Mouse (Mus musculus): ENCODE measurements around the gene Kmt5b. TPM values are rescaled to one million over a fixed set of nuclear protein-coding genes. Genes with fewer than 3 reads are reported as not detected.

The Kmt5b gene
- polyA plus RNA-seq (2015; fragmentation: Nextera tagmentation; extraction: Ambion mirVana): 9.7 and 11.8 TPM in 2 replicates

DNA sequence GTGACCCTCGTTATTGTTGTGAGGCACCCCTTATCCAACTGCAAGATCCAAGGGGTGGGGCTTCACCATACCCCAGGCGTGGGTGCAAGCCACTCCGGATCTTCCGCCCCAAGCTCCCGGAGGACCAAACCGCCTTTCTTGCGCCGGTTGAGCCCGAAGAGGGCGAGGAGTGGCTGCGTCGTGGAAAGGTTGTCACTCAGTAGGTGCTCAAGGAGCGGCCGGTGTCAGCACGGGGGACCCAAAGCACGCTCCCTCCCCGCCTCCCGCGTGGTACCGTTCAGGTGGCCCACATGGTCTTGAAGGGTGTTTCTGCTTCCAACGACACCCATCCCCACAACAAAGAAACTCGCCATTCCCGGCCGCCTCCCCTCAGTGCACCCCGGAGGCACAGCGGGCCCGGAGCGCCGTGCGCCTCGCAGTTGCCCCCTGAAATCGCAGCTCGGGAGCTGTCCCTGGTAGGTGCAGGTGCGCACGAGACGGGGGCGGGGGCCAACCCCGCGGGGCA is at the start of gene Kmt5b:
Gene Kmt5b (plus strand): TSS at position 146 of the 505 bp plus-strand sequence.

DNA sequence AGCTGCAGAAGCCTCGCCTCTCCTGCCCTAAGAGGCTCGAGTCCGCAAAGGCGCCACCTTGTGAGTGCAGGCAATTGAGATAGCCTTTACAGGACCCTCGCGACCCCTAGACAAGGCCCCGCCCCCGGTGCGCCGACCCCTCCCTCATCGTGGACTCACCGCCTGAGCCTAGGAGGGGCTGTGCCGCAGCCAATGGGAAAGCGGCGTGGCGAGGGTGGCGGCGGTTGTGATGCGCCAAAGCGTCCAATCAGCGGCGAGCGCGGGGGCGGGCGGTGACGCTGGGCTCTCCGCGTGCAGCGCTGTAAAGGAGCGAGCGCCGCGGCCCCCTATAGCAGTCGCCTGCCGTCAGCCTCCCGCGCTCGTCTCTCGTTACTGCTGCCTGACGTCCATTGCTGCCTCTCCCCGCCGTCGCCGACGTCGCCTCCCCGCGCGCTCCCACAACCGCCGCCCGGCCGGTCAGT is 84.3 kb downstream of the Kmt5b start, which contains the start of gene Chka:
Gene Chka (plus strand): TSS at position 272 of the 461 bp plus-strand sequence.

Other genes starting within 250 kb of the Kmt5b start
- gene Ppp6r3, start 191.7 kb upstream of the Kmt5b start, polyA plus RNA-seq (2015; fragmentation: Nextera tagmentation; extraction: Ambion mirVana): 26.4 and 29.6 TPM in 2 replicates
- 1.6 and 2.3 TPM in 2 replicates for gene Lrp5, start 80.9 kb upstream of the Kmt5b start, polyA plus RNA-seq (2015; fragmentation: Nextera tagmentation; extraction: Ambion mirVana)
- gene 1810055G02Rik, start 59.1 kb upstream of the Kmt5b start, polyA plus RNA-seq (2015; fragmentation: Nextera tagmentation; extraction: Ambion mirVana): 8.9 and 10.1 TPM in 2 replicates
- 11.0 and 14.0 TPM in 2 replicates for gene Chka, start 84.4 kb downstream of the Kmt5b start, polyA plus RNA-seq (2015; fragmentation: Nextera tagmentation; extraction: Ambion mirVana)
- gene Tcirg1, start 139.7 kb downstream of the Kmt5b start, polyA plus RNA-seq (2015; fragmentation: Nextera tagmentation; extraction: Ambion mirVana): 23.3 and 40.3 TPM in 2 replicates
- 167 and 176 TPM in 2 replicates for gene Ndufs8, start 145.4 kb downstream of the Kmt5b start, polyA plus RNA-seq (2015; fragmentation: Nextera tagmentation; extraction: Ambion mirVana)
- 12.5 and 18.9 TPM in 2 replicates for gene Aldh3b1, start 162.4 kb downstream of the Kmt5b start, polyA plus RNA-seq (2015; fragmentation: Nextera tagmentation; extraction: Ambion mirVana)
- 48.2 and 70.6 TPM in 2 replicates for gene Unc93b1, start 167.8 kb downstream of the Kmt5b start, polyA plus RNA-seq (2015; fragmentation: Nextera tagmentation; extraction: Ambion mirVana)
- 0.08 and 0.15 TPM in 2 replicates for gene Aldh3b3, start 191.2 kb downstream of the Kmt5b start, polyA plus RNA-seq (2015; fragmentation: Nextera tagmentation; extraction: Ambion mirVana)
- gene Aldh3b2, start 204.9 kb downstream of the Kmt5b start, polyA plus RNA-seq (2015; fragmentation: Nextera tagmentation; extraction: Ambion mirVana): 0.45 and 0.91 TPM in 2 replicates
- 7.9 and 9.8 TPM in 2 replicates for gene Acy3, start 219.1 kb downstream of the Kmt5b start, polyA plus RNA-seq (2015; fragmentation: Nextera tagmentation; extraction: Ambion mirVana)
- gene Tbx10, start 225.3 kb downstream of the Kmt5b start, polyA plus RNA-seq (2015; fragmentation: Nextera tagmentation; extraction: Ambion mirVana): 0.06 TPM in 1 of 2 replicates, not detected in the other
- 20.8 and 22.9 TPM in 2 replicates for gene Nudt8, start 233.2 kb downstream of the Kmt5b start, polyA plus RNA-seq (2015; fragmentation: Nextera tagmentation; extraction: Ambion mirVana)
- gene Gm49405, start 233.2 kb downstream of the Kmt5b start, polyA plus RNA-seq (2015; fragmentation: Nextera tagmentation; extraction: Ambion mirVana): 0.71 and 0.87 TPM in 2 replicates
- 1.3 and 1.6 TPM in 2 replicates for gene Doc2g, start 235.9 kb downstream of the Kmt5b start, polyA plus RNA-seq (2015; fragmentation: Nextera tagmentation; extraction: Ambion mirVana)
- 162 and 170 TPM in 2 replicates for gene Ndufv1, start 245.4 kb downstream of the Kmt5b start, polyA plus RNA-seq (2015; fragmentation: Nextera tagmentation; extraction: Ambion mirVana)